Mouse (Mus musculus): Measurements from ENCODE around the gene Cacul1.

GRCm38 (mm10) chr19:60608766-60609165 lies 27.9 kb upstream of the Cacul1 start:
- 0 out of 2 replicates have a peak, but pooled peaks have one; percentile 18 for TF ChIP-seq CTCF (IDR thresholded peaks at IDR 0.05; ENCODE audit: borderline replicate concordance, insufficient read depth, low read depth, low read length)
- TF ChIP-seq POLR2A (IDR thresholded peaks at IDR 0.05; ENCODE audit: borderline replicate concordance, insufficient read depth, low read length): no peak
